ENCODE assay signal across 10 mouse cellular contexts in genomic region chr6:91706072-91706776, GRCm38 (mm10). TPM values are rescaled to one million over a fixed set of nuclear protein-coding genes. Genes with fewer than 3 reads are reported as not detected.
DNase-seq lines count a peak whose midpoint lies in the region; ATAC-seq and TF ChIP-seq lines count a peak whose summit lies in the region.
"Had no signal": no experiment of that assay in that cellular context is flagged by ENCODE, and none has a peak within 500 bp of the region (broad histone marks: within the 10 kb centered on the region; RNA-seq: fewer than 3 reads in every experiment).

No protein-coding gene starts in this region.

- no peak for TF ChIP-seq CTCF in ES-Bruce4 (IDR thresholded peaks at IDR 0.05; ENCODE audit: low read depth, low read length)

- H3K27me3 ChIP-seq in erythroblast, embryonic 14.5 days (ENCODE audit: control insufficient read depth): no peaks in the 10 kb centered on the region
- no peaks in the 10 kb centered on the region for H3K27me3 ChIP-seq in ES-Bruce4 (ENCODE audit: control insufficient read depth, insufficient read depth, low read length, poor library complexity, severe bottlenecking)
- no peaks in the 10 kb centered on the region for H3K27me3 ChIP-seq in intestine, embryonic 15.5 days (replicated peaks)
- H3K27me3 ChIP-seq in forebrain, embryonic 11.5 days (ENCODE audit: control insufficient read depth, insufficient read depth, low read length): no peaks in the 10 kb centered on the region
- H3K27me3 ChIP-seq: embryonic facial prominence, embryonic 13.5 days; neural tube, embryonic 12.5 days had no signal

- WGBS in intestine, embryonic 15.5 days: 57% methylated on average over 13 of the region's 13 CpGs
- WGBS in forebrain, embryonic 11.5 days: 86% methylated on average over 13 of the region's 13 CpGs

- peak overlapping the region; percentile 42 for H3K27ac ChIP-seq in ES-Bruce4 (ENCODE audit: insufficient read depth, low read length)
- H3K27ac ChIP-seq in intestine, embryonic 15.5 days: 0 out of 2 replicates have a peak overlapping the region, but pooled peaks have one; percentile 22
- no peak overlapping the region for H3K27ac ChIP-seq in forebrain, embryonic 11.5 days (ENCODE audit: low read depth, low read length)
- H3K27ac ChIP-seq: embryonic facial prominence, embryonic 13.5 days; neural tube, embryonic 12.5 days had no signal

- TF ChIP-seq EP300 in ES-Bruce4 (IDR thresholded peaks at IDR 0.05; ENCODE audit: insufficient read depth, low read depth, low read length): 0 out of 2 replicates have a peak, but pooled peaks have one; percentile 37

- DNase-seq in naive thymus-derived CD4-positive, alpha-beta T cell, adult 2 months (ENCODE audit: low read depth): peak; percentile 70
- DNase-seq in urinary bladder, adult 18-20 months (ENCODE audit: low spot score in 2 of 2): no peak
- DNase-seq in forebrain, embryonic 11.5 days (ENCODE audit: low spot score): no peak

- H3K4me1 ChIP-seq in erythroblast, embryonic 14.5 days (ENCODE audit: control insufficient read depth): peaks cover 4% of the 10 kb centered on the region
- H3K4me1 ChIP-seq in ES-Bruce4 (ENCODE audit: control insufficient read depth, insufficient read depth, low read length): peaks cover 14% of the 10 kb centered on the region
- peaks cover 35% of the 10 kb centered on the region for H3K4me1 ChIP-seq in intestine, embryonic 15.5 days (replicated peaks)
- peaks cover 2% of the 10 kb centered on the region; the same call in 1 of the 2 replicates for H3K4me1 ChIP-seq in forebrain, embryonic 11.5 days (replicated peaks; ENCODE audit: control insufficient read depth, insufficient read depth, low read length)

- H3K4me2 ChIP-seq in intestine, embryonic 15.5 days (replicated peaks): 0 out of 2 replicates have a peak overlapping the region, but pooled peaks have one; percentile 9
- H3K4me2 ChIP-seq in forebrain, embryonic 11.5 days (ENCODE audit: low read depth, low read length, severe bottlenecking): no peak overlapping the region
- H3K4me2 ChIP-seq: embryonic facial prominence, embryonic 13.5 days; neural tube, embryonic 12.5 days had no signal

- no peak for ATAC-seq in erythroblast, adult 5-6 weeks (replicated peaks; ENCODE audit: low FRiP score, poor library complexity, severe bottlenecking)
- ATAC-seq in intestine, embryonic 15.5 days: no peak
- no peak for ATAC-seq in forebrain, embryonic 11.5 days (replicated peaks; ENCODE audit: low FRiP score)
- ATAC-seq in erythroid progenitor cell, adult 5-6 weeks (replicated peaks; ENCODE audit: low FRiP score, poor library complexity, severe bottlenecking): no peak

- H3K9me3 ChIP-seq in erythroblast, embryonic 14.5 days (ENCODE audit: control insufficient read depth, low read length): peaks cover 6% of the 10 kb centered on the region
- no peaks in the 10 kb centered on the region for H3K9me3 ChIP-seq in ES-Bruce4 (replicated peaks; ENCODE audit: control insufficient read depth, insufficient read depth, low read length, poor library complexity, severe bottlenecking)
- no peaks in the 10 kb centered on the region for H3K9me3 ChIP-seq in intestine, embryonic 15.5 days
- H3K9me3 ChIP-seq in forebrain, embryonic 11.5 days (ENCODE audit: control insufficient read depth, low read length): no peaks in the 10 kb centered on the region
- H3K9me3 ChIP-seq: embryonic facial prominence, embryonic 13.5 days; neural tube, embryonic 12.5 days had no signal

- TF ChIP-seq POLR2A in ES-Bruce4 (IDR thresholded peaks at IDR 0.05; ENCODE audit: insufficient read depth, low read length): no peak

- H3K4me3 ChIP-seq in erythroblast, embryonic 14.5 days (replicated peaks): peak overlapping the region; percentile 12
- no peak overlapping the region for H3K4me3 ChIP-seq in ES-Bruce4 (ENCODE audit: low read depth, low read length)
- no peak overlapping the region for H3K4me3 ChIP-seq in intestine, embryonic 15.5 days (replicated peaks)
- H3K4me3 ChIP-seq in forebrain, embryonic 11.5 days (ENCODE audit: low read depth, low read length): no peak overlapping the region
- H3K4me3 ChIP-seq: embryonic facial prominence, embryonic 13.5 days; neural tube, embryonic 12.5 days had no signal

- H3K36me3 ChIP-seq in erythroblast, embryonic 14.5 days (ENCODE audit: control insufficient read depth): peaks cover 17% of the 10 kb centered on the region
- peaks cover 15% of the 10 kb centered on the region for H3K36me3 ChIP-seq in ES-Bruce4 (ENCODE audit: control insufficient read depth, insufficient read depth, low read length, poor library complexity, severe bottlenecking)
- peaks cover 13% of the 10 kb centered on the region for H3K36me3 ChIP-seq in intestine, embryonic 15.5 days
- no peaks in the 10 kb centered on the region for H3K36me3 ChIP-seq in forebrain, embryonic 11.5 days (ENCODE audit: control insufficient read depth, insufficient read depth, low read length)

- H3K9ac ChIP-seq in ES-Bruce4 (ENCODE audit: low read depth, poor library complexity, severe bottlenecking): no peak overlapping the region
- no peak overlapping the region for H3K9ac ChIP-seq in intestine, embryonic 15.5 days
- no peak overlapping the region for H3K9ac ChIP-seq in forebrain, embryonic 11.5 days (ENCODE audit: low read length)
- H3K9ac ChIP-seq: embryonic facial prominence, embryonic 13.5 days; neural tube, embryonic 12.5 days had no signal

RNA-seq across cellular contexts. Expression of gene Slc6a6, which starts 22.4 kb away (rescaled TPM):
- 0.34 and 0.45 TPM in 2 replicates for polyA plus RNA-seq in erythroblast, embryonic 14.5 days (2012)
- 12.1 and 15.0 TPM in 2 replicates for total RNA-seq in erythroblast, adult 5-6 weeks (2015; ENCODE audit: low replicate concordance)
- 7.1 and 11.6 TPM in 2 replicates for total RNA-seq in erythroblast, adult 5-6 weeks (2017; ENCODE audit: low replicate concordance)
- polyA plus RNA-seq in ES-Bruce4 (2011; ENCODE audit: insufficient read depth, insufficient read length, low read depth, missing spikeins): 109 and 114 TPM in 2 replicates
- polyA plus RNA-seq in intestine, embryonic 15.5 days (2015; fragmentation: Nextera tagmentation; extraction: Ambion mirVana): 78.0 and 87.9 TPM in 2 replicates
- 44.2 and 49.3 TPM in 2 replicates for polyA plus RNA-seq in forebrain, embryonic 11.5 days (2014; fragmentation: Nextera tagmentation; extraction: Ambion mirVana)
- total RNA-seq in erythroid progenitor cell, adult 5-6 weeks (2015; ENCODE audit: low replicate concordance): 25.6 and 25.9 TPM in 2 replicates
- 9.8 and 10.9 TPM in 2 replicates for total RNA-seq in erythroid progenitor cell, adult 5-6 weeks (2017; ENCODE audit: low replicate concordance)

Comparison
In these comparisons a context has a peak if more than half of its experiments do, and no peak if none do; other contexts are left out.
1. RNA of gene Slc6a6, which starts 22.4 kb away (polyA plus RNA-seq): 109 to 114 TPM in ES-Bruce4, 78.0 to 87.9 TPM in intestine, embryonic 15.5 days and 44.2 to 49.3 TPM in forebrain, embryonic 11.5 days; 0.34 to 0.45 TPM in erythroblast, embryonic 14.5 days; every median in the first group is over 10 times any median in the second.